Mouse (Mus musculus): Measurements from ENCODE around the gene Aldh1a1.
"Not testable (repeated sequence)": the region's sequence is repeated elsewhere in the genome, so short reads cannot be mapped to it uniquely, and the experiment has no call there.

Gene Aldh1a1

GRCm38 (mm10) chr19:20557211-20557610 lies 64.7 kb downstream of the Aldh1a1 start:
- DNase-seq: no peak

GRCm38 (mm10) chr19:20558069-20558468 lies 65.6 kb downstream of the Aldh1a1 start:
- DNase-seq: no peak

GRCm38 (mm10) chr19:20558544-20558943 lies 66.0 kb downstream of the Aldh1a1 start:
- no peak for DNase-seq

DNA sequence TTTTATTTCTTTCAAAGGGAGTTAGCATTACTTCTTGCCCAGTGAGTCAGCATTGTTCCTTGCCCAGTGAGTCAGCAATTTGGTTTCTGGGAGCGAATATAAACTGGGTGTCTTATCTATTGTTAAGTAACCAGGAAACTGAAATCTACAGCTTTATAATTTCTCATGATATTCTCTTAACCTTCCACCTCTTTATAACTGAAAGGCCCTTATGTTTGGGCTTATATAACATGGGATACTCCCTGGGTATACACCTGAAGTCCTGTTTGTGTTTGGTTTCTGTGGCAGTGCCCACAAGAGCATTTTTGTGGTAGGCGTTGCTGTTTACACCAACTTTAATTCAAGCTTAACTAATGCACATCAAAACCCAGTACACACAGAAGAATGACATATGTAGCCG lies 66.4 kb downstream of the Aldh1a1 start:
- DNase-seq: no peak

GRCm38 (mm10) chr19:20559952-20560351 lies 67.4 kb downstream of the Aldh1a1 start:
- no peak for DNase-seq

DNA sequence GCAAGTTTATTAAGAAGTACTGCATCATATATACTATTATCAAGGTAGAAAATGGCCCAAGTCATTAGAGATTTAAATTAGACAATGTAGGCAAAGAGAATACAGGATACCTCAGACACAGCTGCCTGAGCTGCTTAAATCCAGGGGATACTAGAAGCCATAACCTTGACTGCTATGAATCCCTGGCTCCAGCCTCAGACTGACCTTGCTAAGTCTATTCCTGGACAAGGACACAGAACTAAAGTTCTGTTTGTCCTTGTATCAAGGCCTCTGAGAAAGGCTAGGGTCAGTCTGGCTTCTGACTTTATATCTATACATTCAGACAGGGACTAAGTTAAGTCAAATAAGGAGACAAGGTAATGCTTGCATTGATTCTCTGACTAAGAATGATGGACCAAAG lies 69.9 kb downstream of the Aldh1a1 start:
- no peak for DNase-seq

GRCm38 (mm10) chr19:20566294-20566693 lies 73.8 kb downstream of the Aldh1a1 start:
- DNase-seq: no peak

DNA sequence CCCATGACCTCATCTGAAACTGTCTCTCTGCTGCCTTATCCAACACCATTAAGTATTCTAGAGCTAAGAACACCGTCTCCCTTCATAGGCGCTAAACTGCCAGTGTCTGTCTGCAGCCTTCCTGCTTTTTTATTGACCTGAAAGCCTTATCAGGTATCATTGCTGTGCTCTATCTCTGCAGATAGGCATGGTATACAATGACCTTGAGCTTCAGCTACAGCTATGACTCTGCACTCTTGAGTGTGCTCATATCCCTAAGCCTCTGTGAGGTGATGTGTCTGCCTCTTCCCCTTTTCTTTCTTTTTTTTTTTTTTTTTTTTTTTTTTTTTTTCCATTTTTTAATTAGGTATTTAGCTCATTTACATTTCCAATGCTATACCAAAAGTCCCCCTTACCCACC lies 74.5 kb downstream of the Aldh1a1 start:
- no peak for DNase-seq

DNA sequence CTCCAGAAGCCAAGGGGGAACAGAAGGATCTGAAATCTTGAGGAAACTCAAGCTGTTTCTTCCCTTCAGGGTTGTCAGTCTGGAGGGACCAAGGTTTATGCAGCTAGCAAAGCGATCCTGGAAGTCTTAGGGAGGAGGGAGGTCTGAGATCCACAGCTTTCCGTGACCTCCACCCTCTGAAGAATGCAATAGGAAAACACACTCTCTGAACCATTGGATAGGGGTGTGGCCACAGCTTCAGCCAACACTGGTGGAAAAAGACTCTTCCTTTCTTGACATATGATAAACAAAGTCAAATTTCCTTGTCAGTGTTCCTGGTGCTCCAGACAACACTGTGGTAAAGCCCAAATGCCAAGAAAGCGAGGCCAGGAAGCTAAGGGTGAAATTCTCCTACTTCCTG lies 84.5 kb downstream of the Aldh1a1 start:
- DNase-seq: no peak

- no peak for DNase-seq
These were observed 84.9 kb downstream of the Aldh1a1 start for GRCm38 (mm10) chr19:20577429-20577828.

DNA sequence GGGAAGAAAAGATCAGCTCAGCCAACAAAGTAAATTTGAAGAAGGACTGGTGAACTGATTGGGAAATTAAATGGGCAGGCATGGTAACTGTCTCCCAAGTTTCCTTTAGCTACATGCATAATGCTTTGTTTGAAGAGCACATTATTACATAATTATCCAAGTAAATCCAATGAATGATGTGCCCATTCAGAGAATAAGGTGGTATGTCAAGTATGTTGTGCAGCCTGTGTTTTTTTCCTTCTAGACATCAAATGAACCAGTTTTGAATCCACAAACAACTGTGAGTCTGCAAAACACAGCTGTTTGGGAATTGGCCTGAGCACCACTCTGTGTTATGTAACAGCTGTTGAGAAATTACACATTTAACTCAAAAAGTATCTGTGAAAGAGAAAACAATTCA lies 107.4 kb downstream of the Aldh1a1 start:
- DNase-seq: no peak

DNA sequence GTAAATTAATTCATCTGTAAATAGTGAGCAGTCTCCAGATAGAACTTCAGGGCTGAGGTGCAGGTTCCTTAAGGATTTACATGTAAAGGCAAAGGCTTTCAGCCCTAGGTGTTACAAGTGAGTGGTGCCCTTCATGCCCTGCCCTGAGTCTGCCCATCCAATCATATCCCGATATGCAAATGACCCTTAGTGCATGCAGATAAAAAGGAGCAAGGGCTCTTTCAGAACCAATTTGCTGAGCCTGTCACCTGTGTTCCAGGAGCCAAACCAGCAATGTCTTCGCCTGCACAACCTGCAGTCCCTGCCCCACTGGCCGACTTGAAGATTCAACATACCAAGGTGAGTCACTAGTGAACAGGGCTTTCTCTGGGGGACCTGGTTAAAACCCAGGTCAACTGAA lies 109.2 kb downstream of the Aldh1a1 start:
- DNase-seq: no peak

- DNase-seq: no peak
These were observed 110.7 kb downstream of the Aldh1a1 start for GRCm38 (mm10) chr19:20603212-20603611.

DNA sequence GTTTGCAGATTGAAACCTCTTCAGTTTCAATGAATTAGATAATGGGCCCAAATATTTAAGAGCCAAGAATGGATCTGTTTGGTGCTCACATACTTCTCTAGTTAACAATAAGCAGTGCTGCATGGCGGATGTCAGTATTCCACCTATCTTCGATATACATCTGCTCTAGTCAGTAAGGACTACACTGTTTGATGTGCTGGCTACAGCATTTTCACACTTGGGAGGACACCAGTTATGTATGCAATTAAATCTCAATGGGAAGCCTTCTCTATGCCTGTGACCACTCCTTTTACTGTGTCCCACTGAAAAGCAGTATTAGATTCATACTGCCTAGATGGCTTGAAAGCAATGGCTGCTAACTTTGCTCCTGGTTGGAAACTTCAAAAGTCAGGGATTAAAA lies 111.4 kb downstream of the Aldh1a1 start:
- no peak for DNase-seq

GRCm38 (mm10) chr19:20614252-20614930 lies 121.9 kb downstream of the Aldh1a1 start:
- no peak for DNase-seq

DNA sequence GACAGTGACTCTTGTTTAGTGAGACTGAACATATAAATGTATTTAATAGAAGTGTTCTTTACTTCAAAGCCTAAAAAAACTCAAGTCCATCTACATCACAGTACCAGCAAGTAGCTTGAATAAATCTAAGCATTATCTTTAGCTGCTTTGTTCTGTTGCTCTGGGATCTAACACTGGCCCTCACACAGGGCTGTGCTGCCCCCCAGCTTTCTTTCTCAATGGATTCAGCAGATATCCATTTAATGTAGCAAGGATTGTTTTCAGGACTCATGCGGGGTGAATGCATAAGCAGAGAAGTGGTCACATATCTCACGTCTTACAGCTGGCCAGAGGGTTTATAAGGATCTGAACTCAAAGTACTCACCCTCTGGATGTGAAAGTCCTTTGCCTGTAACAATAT lies 129.9 kb downstream of the Aldh1a1 start:
- DNase-seq: no peak

- no peak for DNase-seq
These were observed 130.9 kb downstream of the Aldh1a1 start for GRCm38 (mm10) chr19:20623416-20623815.

- no peak for DNase-seq
These were observed 138.5 kb downstream of the Aldh1a1 start for GRCm38 (mm10) chr19:20631020-20631419.

DNA sequence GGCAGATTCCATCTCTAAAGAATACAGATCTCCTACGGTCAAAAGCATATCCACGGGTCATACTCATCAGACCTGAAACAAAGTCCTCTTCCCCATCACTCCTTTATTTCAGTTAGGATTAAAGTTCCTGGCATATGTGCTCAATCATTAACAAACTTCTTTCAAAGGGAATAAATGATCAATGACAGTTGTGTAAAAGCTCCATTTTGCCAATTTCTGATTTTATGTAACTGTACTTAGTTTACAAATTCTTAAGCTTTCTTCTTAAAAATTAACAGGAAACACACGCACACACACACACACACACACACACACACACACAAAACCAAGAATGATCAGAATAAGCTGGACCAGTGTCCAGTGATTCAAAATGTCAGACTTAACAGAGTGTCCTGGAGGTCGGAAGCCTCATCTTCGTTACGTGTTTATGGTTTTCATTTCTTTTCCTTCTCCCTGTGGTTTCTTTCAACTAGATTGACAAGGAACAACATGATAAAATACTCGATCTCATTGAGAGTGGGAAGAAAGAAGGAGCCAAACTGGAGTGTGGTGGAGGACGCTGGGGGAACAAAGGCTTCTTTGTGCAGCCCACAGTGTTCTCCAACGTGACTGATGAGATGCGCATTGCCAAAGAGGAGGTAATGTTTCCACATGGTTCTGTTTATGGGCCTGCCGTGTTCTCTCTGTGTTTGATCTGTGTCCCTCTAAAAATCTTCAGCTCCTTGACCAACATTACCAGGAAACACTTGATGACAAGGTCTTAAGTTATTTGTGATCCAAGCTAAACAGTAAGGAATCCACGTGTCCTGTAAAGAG lies 141.6 kb downstream of the Aldh1a1 start:
- no peak for DNase-seq

GRCm38 (mm10) chr19:20644346-20644745 lies 151.8 kb downstream of the Aldh1a1 start:
- no peak for DNase-seq

DNA sequence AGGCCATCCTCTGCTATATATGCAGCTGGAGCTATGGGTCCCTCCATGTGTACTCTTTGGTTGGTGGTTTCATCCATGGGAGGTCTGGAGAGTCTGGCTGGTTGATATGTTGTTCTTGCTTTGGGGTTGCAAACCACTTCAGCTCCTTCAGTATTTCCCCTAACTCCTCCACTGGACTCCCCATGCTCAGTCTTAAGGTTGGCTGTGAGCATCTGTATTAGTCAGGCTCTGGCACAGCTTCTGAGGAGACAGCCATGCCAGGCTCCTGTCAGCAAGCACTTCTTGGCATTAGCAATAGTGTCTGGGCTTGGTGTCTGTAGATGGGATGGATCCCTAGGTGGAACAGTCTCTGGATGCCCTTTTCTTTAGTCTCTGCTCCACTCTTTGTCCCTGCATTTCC lies 155.0 kb downstream of the Aldh1a1 start:
- DNase-seq: not testable (repeated sequence)

DNA sequence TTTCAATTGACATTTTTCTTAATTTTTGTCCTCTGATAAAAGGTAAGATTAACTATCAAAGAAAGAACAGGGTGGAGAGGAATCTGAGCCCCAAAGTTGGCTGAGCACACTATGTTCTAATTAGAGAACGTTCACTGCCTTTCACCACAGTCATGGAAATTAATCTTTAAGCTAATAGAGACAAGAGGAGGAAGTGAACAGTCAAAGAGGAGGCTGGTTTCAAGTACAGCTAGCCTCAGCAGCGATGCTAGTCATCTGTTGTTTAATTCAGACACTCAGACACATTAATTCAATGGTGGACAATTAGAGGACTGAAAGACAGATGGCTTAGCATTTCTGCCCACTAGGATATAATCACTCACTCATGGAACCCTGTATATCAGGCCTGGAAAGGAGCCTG lies 157.5 kb downstream of the Aldh1a1 start:
- no peak for DNase-seq

- DNase-seq: no peak
These were observed 160.7 kb downstream of the Aldh1a1 start for GRCm38 (mm10) chr19:20653082-20653676.

Measured in cerebellum, adult 11 months (tissue).